Mouse (Mus musculus): ENCODE data around the gene Rabepk. TPM values are rescaled to one million over a fixed set of nuclear protein-coding genes. Genes with fewer than 3 reads are reported as not detected.

Rabepk gene
- polyA plus RNA-seq (2014; fragmentation: Illumina TruSeq; extraction: RNeasy Lipid Tissue Mini Kit (QIAGEN cat#74804); ENCODE audit: low read depth, low replicate concordance), result 17.5 TPM

DNA sequence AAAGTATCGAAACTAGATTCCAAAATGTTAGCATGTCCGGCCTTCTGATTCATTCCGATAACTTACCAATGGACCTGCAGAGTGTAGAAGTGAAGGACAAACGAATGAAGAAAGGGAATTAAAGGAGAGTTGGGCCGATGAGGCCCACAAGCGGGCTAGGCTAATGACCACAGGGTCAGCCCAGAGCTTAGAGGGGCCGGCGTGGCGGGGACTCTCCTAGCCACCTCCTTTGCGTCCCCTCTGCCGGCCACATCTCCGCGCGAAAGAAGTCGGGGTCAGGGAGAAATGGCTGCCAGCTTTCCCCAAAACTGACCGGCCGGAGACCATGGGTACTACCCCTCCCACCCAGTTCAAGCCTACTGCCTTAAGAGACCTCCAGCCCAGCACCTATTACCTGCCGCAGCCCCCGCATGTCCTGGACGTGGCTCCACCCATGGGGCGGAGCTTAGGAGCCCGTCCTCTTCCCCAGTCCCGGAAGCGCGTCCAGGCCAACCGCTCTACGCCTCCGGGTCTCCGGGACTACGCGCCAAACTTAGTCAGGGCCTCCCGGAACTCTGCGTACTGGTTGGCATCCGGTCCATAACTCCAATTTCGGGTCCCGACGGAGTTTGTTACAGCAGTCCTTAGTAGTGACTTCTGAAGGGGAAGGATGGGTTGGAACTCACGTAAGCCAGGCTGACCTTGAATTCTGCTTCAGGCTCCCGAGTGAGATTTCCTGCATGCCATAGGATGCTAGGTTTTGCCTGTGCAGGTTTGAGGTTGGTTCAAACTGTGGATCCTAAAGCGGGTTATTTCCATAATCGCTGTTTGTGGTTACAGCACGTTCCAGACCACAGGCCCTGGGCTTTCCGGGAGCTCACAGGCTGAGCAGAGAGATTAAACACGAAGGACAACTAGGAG lies at the start of gene Rabepk:
Rabepk (minus strand) TSS at position 556 of the 900 bp plus-strand sequence.

DNA sequence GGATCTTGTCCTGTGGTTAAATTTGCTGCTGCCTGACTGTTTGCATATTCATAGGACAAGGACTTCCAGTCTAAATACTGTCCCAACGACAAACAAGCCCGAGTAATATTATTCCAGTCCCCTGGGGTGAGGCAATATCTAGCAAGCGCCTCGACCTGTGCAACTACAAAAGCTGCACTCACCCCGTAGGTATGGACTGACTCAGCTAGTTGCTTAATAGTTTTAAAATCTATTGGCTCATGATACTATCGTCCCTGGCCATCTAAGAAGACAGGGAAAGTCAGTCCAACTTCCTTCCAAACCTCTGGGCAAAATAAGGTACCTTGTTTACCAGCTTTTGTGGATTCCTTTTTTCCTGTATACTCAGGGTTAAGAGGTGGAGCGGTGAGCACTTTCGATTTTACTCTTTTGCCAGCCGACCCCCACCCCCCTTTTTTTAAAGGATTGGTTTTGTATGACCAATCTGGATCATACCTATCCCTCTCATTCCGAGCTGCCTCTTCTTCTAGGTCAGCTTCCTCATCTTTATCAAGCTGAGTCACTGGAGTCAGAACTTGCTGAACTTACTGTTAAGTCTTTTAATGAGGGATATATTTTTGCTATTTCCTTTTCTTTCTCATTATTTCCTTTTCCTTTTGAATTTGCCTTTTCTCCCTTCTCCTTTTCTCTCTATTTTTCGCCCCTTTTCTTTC lies 33.2 kb upstream of the Rabepk start, which contains the start of gene Gm34653:
Gm34653 (plus strand) TSS at position 242 of the 692 bp plus-strand sequence.

DNA sequence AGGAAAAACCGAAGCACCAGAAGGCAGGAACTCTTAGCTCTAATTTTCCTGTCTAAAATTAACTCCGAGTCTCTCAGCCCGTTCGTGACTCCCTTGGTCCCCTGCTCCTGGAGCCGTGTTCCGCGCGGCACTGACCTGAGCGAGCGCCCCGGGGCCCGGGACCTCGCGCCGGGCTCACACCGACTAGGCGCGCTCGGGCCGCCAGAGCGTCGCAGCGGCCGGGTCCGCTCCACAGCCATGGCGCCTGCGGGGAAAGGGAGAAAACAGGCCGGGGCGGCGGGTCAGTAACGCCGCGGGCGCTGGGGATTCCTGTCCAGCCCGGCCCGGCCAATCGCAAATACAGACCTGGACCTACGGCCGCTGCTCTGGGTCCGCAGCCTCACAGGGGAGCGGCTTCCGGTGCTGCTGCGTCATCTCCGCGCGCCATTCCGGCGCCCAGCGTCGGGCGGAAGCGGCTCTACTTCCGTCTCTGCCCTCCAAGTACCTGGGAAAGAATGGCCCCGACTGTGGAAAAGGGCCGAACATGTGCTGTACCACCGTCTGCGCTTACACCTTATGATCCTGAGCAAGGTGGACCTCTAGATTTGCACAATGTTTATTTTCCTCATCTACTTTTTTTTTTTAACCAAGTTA lies 26.2 kb upstream of the Rabepk start, which contains the start of gene Fbxw2:
Fbxw2 (minus strand) TSS at position 485 of the 633 bp plus-strand sequence.

DNA sequence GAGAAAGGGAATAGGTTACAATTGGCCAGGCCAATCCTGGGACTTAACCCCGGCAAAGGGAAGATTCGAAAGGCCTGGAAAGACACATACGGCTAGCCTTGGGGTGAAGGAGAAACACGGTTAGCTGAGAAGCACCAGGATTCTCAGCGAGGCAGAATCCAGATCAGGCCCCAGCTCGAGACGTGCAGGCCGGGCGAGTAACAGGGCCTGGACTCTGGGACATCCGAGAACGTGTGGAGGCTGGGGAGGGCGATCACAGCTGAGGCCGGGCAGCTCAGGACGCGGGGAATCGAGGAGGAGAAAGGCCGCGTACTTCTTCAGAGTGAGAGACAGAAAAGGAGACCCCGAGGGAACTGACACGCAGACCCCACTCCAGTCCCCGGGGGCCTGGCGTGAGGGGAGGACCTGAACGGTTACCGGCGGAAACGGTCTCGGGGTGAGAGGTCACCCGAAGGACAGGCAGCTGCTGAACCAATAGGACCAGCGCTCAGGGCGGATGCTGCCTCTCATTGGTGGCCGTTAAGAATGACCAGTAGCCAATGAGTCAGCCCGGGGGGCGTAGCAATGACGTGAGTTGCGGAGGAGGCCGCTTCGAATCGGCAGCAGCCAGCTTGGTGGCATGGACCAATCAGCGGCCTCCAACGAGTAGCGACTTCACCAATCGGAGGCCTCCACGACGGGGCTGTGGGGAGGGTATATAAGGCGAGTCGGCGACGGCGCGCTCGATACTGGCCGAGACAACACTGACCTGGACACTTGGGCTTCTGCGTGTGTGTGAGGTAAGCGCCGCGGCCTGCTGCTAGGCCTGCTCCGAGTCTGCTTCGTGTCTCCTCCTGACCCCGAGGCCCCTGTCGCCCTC lies 28.1 kb downstream of the Rabepk start, which contains the start of gene Hspa5:
Hspa5 (plus strand) TSS at position 603 of the 859 bp plus-strand sequence.

DNA sequence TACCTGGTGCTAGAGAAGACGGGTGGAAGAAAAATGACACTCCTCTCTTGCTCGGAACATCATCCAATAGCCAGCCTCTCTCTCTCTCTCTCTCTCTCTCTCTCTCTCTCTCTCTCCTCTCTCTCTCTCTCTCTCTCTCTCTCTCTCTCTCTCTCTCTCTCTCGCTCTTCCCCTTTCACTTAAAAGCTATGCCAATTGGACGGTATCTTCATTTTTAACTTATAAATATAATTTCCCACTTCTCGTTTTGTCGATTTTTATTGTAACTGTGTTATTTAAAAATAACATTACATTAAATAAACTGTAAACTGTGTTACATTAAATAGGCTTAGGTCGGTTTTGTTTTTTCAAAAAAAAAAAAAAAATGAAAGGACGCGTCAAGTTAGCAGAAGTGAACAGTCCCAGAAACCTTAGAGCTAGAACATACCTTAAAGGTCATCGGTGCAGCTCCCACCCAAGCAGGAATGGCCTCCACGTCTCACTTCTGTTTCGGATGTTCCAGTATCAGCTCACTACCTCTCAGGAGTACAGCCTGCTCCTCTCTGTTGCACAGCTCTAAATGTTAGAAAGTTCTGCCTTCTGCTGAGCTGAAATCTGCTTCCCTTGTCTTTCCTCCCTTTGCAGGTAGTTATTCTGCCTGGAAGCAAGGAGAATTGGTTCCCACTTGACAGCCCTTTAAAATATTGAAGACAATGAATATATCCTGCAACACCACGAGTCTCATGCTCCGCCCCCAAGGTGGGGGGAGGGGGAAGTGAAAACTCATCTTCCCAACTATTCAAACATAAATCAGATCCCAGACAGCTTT lies 45.0 kb downstream of the Rabepk start, which contains the start of gene Gapvd1:
Gapvd1 (minus strand) TSS at position 682 of the 808 bp plus-strand sequence.

Other genes with a start within 250 kb of the Rabepk start
- gene Gapvd1, start 44.7 kb downstream of the Rabepk start, polyA plus RNA-seq (2014; fragmentation: Illumina TruSeq; extraction: RNeasy Lipid Tissue Mini Kit (QIAGEN cat#74804); ENCODE audit: low read depth, low replicate concordance), result 29.6 TPM
- gene Hspa5, start 27.9 kb downstream of the Rabepk start, polyA plus RNA-seq (2014; fragmentation: Illumina TruSeq; extraction: RNeasy Lipid Tissue Mini Kit (QIAGEN cat#74804); ENCODE audit: low read depth, low replicate concordance), result 447 TPM
- gene Fbxw2, start 26.4 kb upstream of the Rabepk start, polyA plus RNA-seq (2014; fragmentation: Illumina TruSeq; extraction: RNeasy Lipid Tissue Mini Kit (QIAGEN cat#74804); ENCODE audit: low read depth, low replicate concordance), result 50.6 TPM
- gene Gm34653, start 33.1 kb upstream of the Rabepk start, polyA plus RNA-seq (2014; fragmentation: Illumina TruSeq; extraction: RNeasy Lipid Tissue Mini Kit (QIAGEN cat#74804); ENCODE audit: low read depth, low replicate concordance), result not detected
- 0.97 TPM for gene Cutal, start 74.5 kb upstream of the Rabepk start, polyA plus RNA-seq (2014; fragmentation: Illumina TruSeq; extraction: RNeasy Lipid Tissue Mini Kit (QIAGEN cat#74804); ENCODE audit: low read depth, low replicate concordance)
- 13.9 TPM for gene Psmd5, start 75.1 kb upstream of the Rabepk start, polyA plus RNA-seq (2014; fragmentation: Illumina TruSeq; extraction: RNeasy Lipid Tissue Mini Kit (QIAGEN cat#74804); ENCODE audit: low read depth, low replicate concordance)
- 0.86 TPM for gene Phf19, start 114.1 kb upstream of the Rabepk start, polyA plus RNA-seq (2014; fragmentation: Illumina TruSeq; extraction: RNeasy Lipid Tissue Mini Kit (QIAGEN cat#74804); ENCODE audit: low read depth, low replicate concordance)
- gene Traf1, start 161.9 kb upstream of the Rabepk start, polyA plus RNA-seq (2014; fragmentation: Illumina TruSeq; extraction: RNeasy Lipid Tissue Mini Kit (QIAGEN cat#74804); ENCODE audit: low read depth, low replicate concordance), result 1.2 TPM

Data from heart, adult 10 weeks (tissue).